Mouse (Mus musculus) urinary bladder, postnatal 4 days (tissue): ENCODE results near the gene Fgfr2.

ENCODE experiments used
- DNase-seq, 2 experiments: peaks; one replicate each; pipeline ENCODE4 v3.0.0; 2021 to 2022; ENCODE audit warnings: low spot score in 2 of 2

The Fgfr2 gene

GRCm38 (mm10) chr7:132267721-132268498 is 855.2 kb downstream of the Fgfr2 start:
- no peak for DNase-seq

GRCm38 (mm10) chr7:132264763-132265162 is 858.4 kb downstream of the Fgfr2 start:
- DNase-seq: no peak

GRCm38 (mm10) chr7:132263186-132263585 is 860.0 kb downstream of the Fgfr2 start:
- DNase-seq: no peak

GRCm38 (mm10) chr7:132262696-132263095 is 860.5 kb downstream of the Fgfr2 start:
- no peak for DNase-seq

- no peak for DNase-seq
Measured at GRCm38 (mm10) chr7:132261885-132262284, 861.3 kb downstream of the Fgfr2 start.

- no peak for DNase-seq
Measured at GRCm38 (mm10) chr7:132260632-132261031, 862.5 kb downstream of the Fgfr2 start.

- DNase-seq: peak in 1 of 2 experiments; percentile 44
Measured at GRCm38 (mm10) chr7:132258817-132259216, 864.3 kb downstream of the Fgfr2 start.

- no peak for DNase-seq
Measured at GRCm38 (mm10) chr7:132258216-132258615, 864.9 kb downstream of the Fgfr2 start.

GRCm38 (mm10) chr7:132253513-132253912 is 869.6 kb downstream of the Fgfr2 start:
- no peak for DNase-seq

- DNase-seq: no peak
Measured at GRCm38 (mm10) chr7:132253078-132253477, 870.1 kb downstream of the Fgfr2 start.

GRCm38 (mm10) chr7:132249563-132250119 is 873.5 kb downstream of the Fgfr2 start:
- no peak for DNase-seq

- DNase-seq: no peak
Measured at GRCm38 (mm10) chr7:132247567-132247966, 875.6 kb downstream of the Fgfr2 start.

- DNase-seq: no peak
Measured at GRCm38 (mm10) chr7:132247091-132247490, 876.1 kb downstream of the Fgfr2 start.

GRCm38 (mm10) chr7:132245730-132246129 is 877.4 kb downstream of the Fgfr2 start:
- DNase-seq: no peak

- DNase-seq: no peak
Measured at GRCm38 (mm10) chr7:132244637-132245036, 878.5 kb downstream of the Fgfr2 start.

- no peak for DNase-seq
Measured at GRCm38 (mm10) chr7:132243225-132243624, 879.9 kb downstream of the Fgfr2 start.

- no peak for DNase-seq
Measured at GRCm38 (mm10) chr7:132242617-132243141, 880.5 kb downstream of the Fgfr2 start.

- DNase-seq: no peak
Measured at GRCm38 (mm10) chr7:132238921-132239320, 884.2 kb downstream of the Fgfr2 start.

GRCm38 (mm10) chr7:132237191-132237590 is 886.0 kb downstream of the Fgfr2 start:
- no peak for DNase-seq

GRCm38 (mm10) chr7:132236789-132237188 is 886.4 kb downstream of the Fgfr2 start:
- DNase-seq: no peak

GRCm38 (mm10) chr7:132234250-132234649 is 888.9 kb downstream of the Fgfr2 start:
- DNase-seq: no peak

- DNase-seq: no peak
Measured at GRCm38 (mm10) chr7:132233732-132234131, 889.4 kb downstream of the Fgfr2 start.

GRCm38 (mm10) chr7:132232937-132233336 is 890.2 kb downstream of the Fgfr2 start:
- DNase-seq: no peak
